Mouse (Mus musculus) C2C12 (cell line): Measurements from ENCODE around the gene Defb25.
"Not testable (repeated sequence)": the region's sequence is repeated elsewhere in the genome, so short reads cannot be mapped to it uniquely, and the experiment has no call there.

Experiments used
- CEBPB ChIP-seq: IDR thresholded peaks from one replicate; pipeline ENCODE4 v1.6.1; 2011; ENCODE audit warnings: low read depth, mild to moderate bottlenecking, control low read depth, moderate library complexity
- CTCF ChIP-seq: IDR thresholded peaks from one replicate; pipeline ENCODE4 v1.5.1; 2011; ENCODE audit not compliant: control insufficient read depth, insufficient read depth, insufficient read length
- MYOD1 ChIP-seq: IDR thresholded peaks from one replicate; pipeline ENCODE4 v1.6.1; 2011; ENCODE audit warnings: low read depth; ENCODE audit not compliant: control insufficient read depth, insufficient read length
- USF1 ChIP-seq: IDR thresholded peaks from one replicate; pipeline ENCODE4 v1.6.1; 2011; ENCODE audit warnings: low read depth, mild to moderate bottlenecking, control low read depth, moderate library complexity

DNA sequence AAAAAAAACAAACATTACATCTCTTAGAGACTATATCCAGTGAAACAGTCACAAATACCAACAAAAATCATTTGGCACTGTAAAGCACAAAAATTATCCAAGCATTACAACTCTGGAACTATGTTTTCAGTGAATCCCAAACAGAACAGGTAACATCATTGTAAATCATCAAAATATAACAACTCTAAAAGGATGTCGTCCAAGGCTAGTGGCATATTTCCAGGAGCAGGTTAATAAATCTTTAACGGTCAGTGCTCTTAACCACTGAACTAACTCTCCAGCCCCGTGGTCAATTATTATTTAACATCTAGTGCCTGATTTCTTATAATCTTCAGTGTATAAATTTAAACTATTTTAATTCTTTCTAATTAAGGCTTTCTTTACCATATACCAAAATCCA, 43.3 kb upstream of the Defb25 start:
- not testable (repeated sequence) for TF ChIP-seq CTCF, MYOD1, USF1, CEBPB
